Mouse (Mus musculus): ENCODE measurements around the gene Trem1.

Gene Trem1

GRCm38 (mm10) chr17:48232518-48232917 is at the start of gene Trem1:
TSS of gene Trem1 (plus strand) at chr17:48232768.
- no peak for DNase-seq (ENCODE audit: low spot score in 2 of 2)

- no peak for DNase-seq (ENCODE audit: low spot score in 2 of 2)
Observed at GRCm38 (mm10) chr17:48185252-48185651, 47.3 kb upstream of the Trem1 start.

- no peak for DNase-seq (ENCODE audit: low spot score in 2 of 2)
Observed at GRCm38 (mm10) chr17:48192366-48192765, 40.2 kb upstream of the Trem1 start.

DNA sequence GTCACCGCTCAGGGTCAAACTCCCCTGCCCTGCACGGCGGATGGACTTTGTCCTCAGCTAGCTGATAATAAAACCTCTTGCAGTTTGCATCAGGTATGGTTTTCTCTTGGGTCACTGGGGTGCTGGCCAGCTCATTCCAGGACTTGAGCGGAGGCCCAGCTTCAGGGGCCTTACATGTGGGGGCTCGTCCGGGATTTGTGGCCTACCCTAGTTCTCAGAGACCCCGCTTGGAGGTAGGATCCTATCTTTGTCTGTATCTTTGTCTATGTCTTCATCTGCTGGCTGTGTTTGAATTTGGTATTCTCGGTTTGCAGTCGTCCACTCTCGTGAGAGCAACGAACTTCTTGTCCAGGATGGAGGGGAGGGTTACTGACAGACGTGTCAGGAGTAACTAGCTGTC is 29.5 kb upstream of the Trem1 start:
- DNase-seq (ENCODE audit: low spot score in 2 of 2), result no peak

DNA sequence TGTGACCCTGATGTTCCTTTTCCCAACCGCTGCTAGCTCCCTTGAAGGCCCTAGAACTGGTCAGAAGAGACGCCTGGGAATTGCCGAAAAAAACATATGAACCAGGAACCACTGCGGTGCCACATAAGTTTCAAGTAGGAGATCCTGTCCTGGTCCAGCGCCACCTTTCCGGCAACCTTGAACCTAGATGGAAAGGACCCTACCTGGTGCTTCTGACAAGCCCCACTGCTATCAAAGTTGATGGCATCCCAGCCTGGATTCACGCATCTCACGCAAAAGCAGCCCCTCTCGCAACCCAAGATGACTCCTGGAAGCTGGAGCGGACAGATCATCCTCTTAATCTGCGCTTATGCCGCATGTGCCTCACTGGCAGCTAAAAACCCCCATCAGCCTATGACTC is 20.0 kb upstream of the Trem1 start:
- no peak for DNase-seq (ENCODE audit: low spot score in 2 of 2)

GRCm38 (mm10) chr17:48213511-48213910 is 19.1 kb upstream of the Trem1 start:
- no peak for DNase-seq (ENCODE audit: low spot score in 2 of 2)

DNA sequence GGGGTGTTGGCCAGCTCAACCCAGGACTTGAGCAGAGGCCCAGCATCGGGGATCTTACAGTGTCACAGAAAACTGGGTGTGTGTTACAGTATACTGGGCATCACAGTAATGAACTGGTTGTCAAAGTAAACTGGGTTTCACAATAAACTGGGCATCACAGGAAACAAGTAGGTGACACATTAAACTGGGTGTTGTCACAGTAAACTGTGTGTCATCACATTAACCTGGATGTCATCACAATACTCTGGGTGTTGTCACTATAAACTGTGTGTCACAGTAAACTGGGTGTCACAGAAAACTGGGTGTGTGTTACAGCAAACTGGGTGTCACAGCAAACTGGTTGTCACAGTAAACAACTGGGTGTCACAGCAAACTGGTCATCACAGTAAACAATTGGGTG is 17.1 kb upstream of the Trem1 start:
- DNase-seq (ENCODE audit: low spot score in 2 of 2), result no peak

GRCm38 (mm10) chr17:48230680-48231079 is 1.9 kb upstream of the Trem1 start:
- DNase-seq (ENCODE audit: low spot score in 2 of 2), result no peak

DNA sequence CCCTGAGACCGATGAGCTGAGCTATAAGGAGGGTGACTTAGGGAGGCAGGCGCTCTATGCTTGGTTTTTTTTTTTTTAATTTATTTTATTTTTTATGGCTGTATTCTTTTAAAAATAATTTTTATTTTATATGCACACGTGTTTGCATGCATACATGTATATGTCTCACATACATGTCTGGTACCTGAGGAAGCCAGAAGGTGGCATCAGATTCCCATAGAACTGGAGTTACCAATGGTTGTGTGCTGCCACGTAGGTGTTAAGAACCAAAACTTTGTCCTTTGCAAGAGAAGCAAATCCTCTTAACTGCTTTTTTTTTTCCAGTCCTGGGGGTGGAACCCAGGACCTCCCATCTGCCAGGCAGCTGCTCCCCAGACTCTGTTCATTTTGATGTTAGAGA is 1.2 kb downstream of the Trem1 start:
- no peak for DNase-seq (ENCODE audit: low spot score in 2 of 2)

GRCm38 (mm10) chr17:48234550-48234949 is 2.0 kb downstream of the Trem1 start:
- DNase-seq (ENCODE audit: low spot score in 2 of 2), result no peak

DNA sequence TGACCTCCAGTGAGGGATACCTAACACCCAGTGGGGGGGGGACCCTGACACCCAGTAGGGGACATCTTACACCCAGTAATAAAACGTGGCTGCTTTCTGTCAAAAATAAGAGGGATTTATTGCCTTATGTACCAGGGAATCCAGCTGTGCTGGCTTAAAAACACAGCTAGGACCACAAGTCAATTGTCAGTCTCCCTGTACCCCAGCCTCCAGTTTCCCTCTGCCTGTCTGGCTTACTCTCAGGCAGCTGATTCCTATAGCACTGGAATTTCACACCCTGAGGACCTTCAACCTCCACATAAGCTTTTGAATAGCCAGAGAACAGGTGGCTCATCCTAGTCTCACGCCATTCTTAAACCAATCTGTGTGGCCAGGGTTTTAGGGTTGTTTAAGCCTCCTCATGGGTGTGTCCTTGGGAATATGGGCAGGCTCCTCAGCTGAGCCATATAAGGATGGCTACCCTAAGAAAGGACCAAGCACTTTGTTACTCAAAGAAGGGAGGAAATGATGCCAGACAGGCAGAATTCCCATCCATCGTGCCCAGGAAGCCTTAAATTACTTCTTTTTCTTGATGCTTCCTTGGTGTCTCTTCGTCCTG is 3.3 kb downstream of the Trem1 start:
- no peak for DNase-seq (ENCODE audit: low spot score in 2 of 2)

DNA sequence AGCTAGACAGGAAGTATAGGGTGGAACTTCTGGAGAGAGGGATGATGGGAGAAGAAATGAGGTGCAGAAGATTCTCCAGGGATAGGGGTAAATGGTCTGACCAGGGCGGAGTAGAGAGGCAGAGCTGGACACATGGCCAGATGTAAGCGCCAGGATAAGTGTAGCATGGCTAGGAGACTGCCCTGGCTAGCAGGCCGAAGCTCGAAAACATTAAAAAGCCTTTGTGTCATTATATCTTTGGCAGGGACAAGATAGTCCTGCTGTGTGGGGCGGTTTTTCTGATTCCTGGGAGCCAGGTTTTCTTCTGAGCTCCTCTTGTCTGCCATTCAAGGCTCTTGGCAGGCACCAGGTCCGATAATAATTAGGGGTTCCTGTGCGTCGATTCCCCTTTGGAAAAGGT is 5.1 kb downstream of the Trem1 start:
- DNase-seq (ENCODE audit: low spot score in 2 of 2), result no peak

- DNase-seq (ENCODE audit: low spot score in 2 of 2), result no peak
Observed at GRCm38 (mm10) chr17:48247221-48247928, 14.8 kb downstream of the Trem1 start, which contains the start of gene Trem3. TSS of gene Trem3 (plus strand) at chr17:48247777.

- DNase-seq (ENCODE audit: low spot score in 2 of 2), result no peak
Observed at GRCm38 (mm10) chr17:48249039-48249438, 16.5 kb downstream of the Trem1 start.

DNA sequence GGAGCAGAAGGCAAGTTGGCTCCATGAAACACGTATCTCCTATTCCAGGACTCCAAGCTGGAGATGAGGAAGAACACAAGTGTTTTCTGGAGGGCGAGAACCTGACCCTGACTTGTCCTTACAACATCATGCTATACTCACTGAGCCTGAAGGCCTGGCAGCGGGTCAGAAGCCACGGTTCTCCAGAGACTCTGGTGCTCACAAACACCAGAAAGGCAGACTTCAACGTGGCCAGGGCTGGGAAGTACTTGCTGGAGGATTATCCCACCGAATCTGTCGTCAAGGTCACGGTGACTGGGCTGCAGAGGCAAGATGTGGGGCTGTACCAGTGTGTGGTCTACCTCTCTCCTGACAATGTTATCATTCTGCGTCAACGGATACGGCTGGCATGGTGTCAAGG is 16.9 kb downstream of the Trem1 start:
- no peak for DNase-seq (ENCODE audit: low spot score in 2 of 2)

GRCm38 (mm10) chr17:48250631-48251030 is 18.1 kb downstream of the Trem1 start:
- no peak for DNase-seq (ENCODE audit: low spot score in 2 of 2)

GRCm38 (mm10) chr17:48256575-48256974 is 24.0 kb downstream of the Trem1 start:
- no peak for DNase-seq (ENCODE audit: low spot score in 2 of 2)

- no peak for DNase-seq (ENCODE audit: low spot score in 2 of 2)
Observed at GRCm38 (mm10) chr17:48261868-48262267, 29.3 kb downstream of the Trem1 start.

GRCm38 (mm10) chr17:48263741-48264362 is 31.3 kb downstream of the Trem1 start, which contains the start of gene Treml4:
TSS of gene Treml4 (plus strand) at chr17:48264295.
- no peak for DNase-seq (ENCODE audit: low spot score in 2 of 2)

DNA sequence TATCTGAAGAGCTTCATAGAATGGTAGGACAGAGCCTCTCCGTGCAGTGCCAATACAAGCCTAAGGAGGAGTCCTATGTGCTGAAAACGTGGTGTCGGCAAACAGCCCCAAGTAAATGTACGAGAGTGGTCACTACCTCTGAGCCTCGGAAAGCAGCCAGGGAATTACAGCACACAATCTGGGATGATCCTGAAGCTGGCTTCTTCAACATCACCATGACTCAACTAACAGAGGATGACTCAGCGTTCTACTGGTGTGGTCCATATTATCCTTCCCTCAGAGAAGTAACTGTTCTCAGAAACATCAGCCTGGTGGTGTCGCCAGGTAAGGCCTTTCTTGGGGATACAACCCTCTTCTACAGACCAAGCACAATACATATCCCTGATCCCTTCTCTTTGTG is 32.1 kb downstream of the Trem1 start:
- no peak for DNase-seq (ENCODE audit: low spot score in 2 of 2)

- no peak for DNase-seq (ENCODE audit: low spot score in 2 of 2)
Observed at GRCm38 (mm10) chr17:48266138-48266537, 33.6 kb downstream of the Trem1 start.

- no peak for DNase-seq (ENCODE audit: low spot score in 2 of 2)
Observed at GRCm38 (mm10) chr17:48266610-48267304, 34.2 kb downstream of the Trem1 start.
